Mouse (Mus musculus) layer of hippocampus, postnatal 36 days (tissue): ENCODE measurements around the gene Hrh2. TPM values are rescaled to one million over a fixed set of nuclear protein-coding genes. Genes with fewer than 3 reads are reported as not detected.

Experiments
- DNase-seq, 2 experiments: peaks; one replicate each; pipeline ENCODE4 v3.0.0; 2022
- total RNA-seq, 2 experiments: library from RNA; stranded (reverse); gene quantifications; 2 replicates each; pipeline ENCODE4 v1.2.3; 2021

Gene Hrh2
- total RNA-seq, 2 experiments from 2014 or later = 6.6 to 7.0 TPM

- no peak for DNase-seq
Measured at GRCm38 (mm10) chr13:54177346-54177745, 14.6 kb upstream of the Hrh2 start.

GRCm38 (mm10) chr13:54178647-54179046 lies 13.3 kb upstream of the Hrh2 start:
- DNase-seq = no peak

- DNase-seq = no peak
Measured at GRCm38 (mm10) chr13:54179971-54180370, 12.0 kb upstream of the Hrh2 start.

- no peak for DNase-seq
Measured at GRCm38 (mm10) chr13:54180461-54180860, 11.5 kb upstream of the Hrh2 start.

- no peak for DNase-seq
Measured at GRCm38 (mm10) chr13:54181318-54181717, 10.6 kb upstream of the Hrh2 start.

- DNase-seq = no peak
Measured at GRCm38 (mm10) chr13:54181947-54182346, 10.0 kb upstream of the Hrh2 start.

GRCm38 (mm10) chr13:54186394-54186793 lies 5.5 kb upstream of the Hrh2 start:
- no peak for DNase-seq

GRCm38 (mm10) chr13:54188190-54188706 lies 3.7 kb upstream of the Hrh2 start:
- no peak for DNase-seq

GRCm38 (mm10) chr13:54189896-54190295 lies 2.0 kb upstream of the Hrh2 start:
- no peak for DNase-seq

- no peak for DNase-seq
Measured at GRCm38 (mm10) chr13:54191181-54191580, 748 bp upstream of the Hrh2 start.

- no peak for DNase-seq
Measured at GRCm38 (mm10) chr13:54193580-54193979, 1.7 kb downstream of the Hrh2 start.

GRCm38 (mm10) chr13:54199000-54199399 lies 7.1 kb downstream of the Hrh2 start:
- no peak for DNase-seq

GRCm38 (mm10) chr13:54202458-54202857 lies 10.5 kb downstream of the Hrh2 start:
- no peak for DNase-seq

GRCm38 (mm10) chr13:54203419-54203818 lies 11.5 kb downstream of the Hrh2 start:
- DNase-seq = no peak

- DNase-seq = no peak
Measured at GRCm38 (mm10) chr13:54205195-54205594, 13.3 kb downstream of the Hrh2 start.

GRCm38 (mm10) chr13:54206140-54206753 lies 14.3 kb downstream of the Hrh2 start:
- no peak for DNase-seq

- DNase-seq = no peak
Measured at GRCm38 (mm10) chr13:54209476-54210253, 17.7 kb downstream of the Hrh2 start.

- no peak for DNase-seq
Measured at GRCm38 (mm10) chr13:54211528-54212488, 19.9 kb downstream of the Hrh2 start.

- no peak for DNase-seq
Measured at GRCm38 (mm10) chr13:54212516-54212915, 20.6 kb downstream of the Hrh2 start.

- DNase-seq = no peak
Measured at GRCm38 (mm10) chr13:54215266-54215665, 23.3 kb downstream of the Hrh2 start.

GRCm38 (mm10) chr13:54215777-54216316 lies 23.9 kb downstream of the Hrh2 start:
- no peak for DNase-seq

- DNase-seq = peak in 1 of 2 experiments; percentile 26
Measured at GRCm38 (mm10) chr13:54218341-54218740, 26.4 kb downstream of the Hrh2 start.
